Mouse (Mus musculus) hindbrain, embryonic 13.5 days (tissue): ENCODE measurements around the gene Prkca. TPM values are rescaled to one million over a fixed set of nuclear protein-coding genes. Genes with fewer than 3 reads are reported as not detected.

ENCODE experiments used
- ATAC-seq: fragments of 200-750 bp; cut with Nextera tagmentation; 2 replicates; pipeline ENCODE4 v1.8.0; 2017; ENCODE audit warnings: moderate TSS enrichment; ENCODE audit not compliant: low FRiP score
- H3K27ac ChIP-seq: fragments of 300-500 bp; sonication (generic); 2 replicates; pipeline ENCODE4 v1.5.1; 2015; ENCODE audit warnings: inconsistent platforms, mild to moderate bottlenecking, moderate library complexity
- H3K27me3 ChIP-seq: fragments of 300-500 bp; sonication (generic); 2 replicates; pipeline ENCODE4 v1.6.1; 2015; ENCODE audit warnings: mild to moderate bottlenecking, inconsistent platforms
- H3K36me3 ChIP-seq: fragments of 300-500 bp; sonication (generic); 2 replicates; pipeline ENCODE4 v1.6.1; 2015; ENCODE audit warnings: mild to moderate bottlenecking, inconsistent platforms
- H3K4me1 ChIP-seq: fragments of 300-500 bp; sonication (generic); replicated peaks from 2 replicates; pipeline ENCODE4 v1.6.1; 2015; ENCODE audit warnings: inconsistent platforms
- H3K4me2 ChIP-seq: fragments of 300-500 bp; sonication (generic); 2 replicates; pipeline ENCODE4 v1.6.1; 2015; ENCODE audit warnings: inconsistent platforms, mild to moderate bottlenecking, moderate library complexity
- H3K4me3 ChIP-seq: fragments of 300-500 bp; sonication (generic); 2 replicates; pipeline ENCODE4 v1.5.1; 2015; ENCODE audit warnings: mild to moderate bottlenecking, inconsistent platforms
- H3K9ac ChIP-seq: fragments of 300-500 bp; sonication (generic); 2 replicates; pipeline ENCODE4 v1.6.1; 2015; ENCODE audit warnings: mild to moderate bottlenecking, inconsistent platforms
- H3K9me3 ChIP-seq: fragments of 300-500 bp; sonication (generic); 2 replicates; pipeline ENCODE4 v1.6.1; 2016; ENCODE audit warnings: inconsistent platforms
- WGBS: fragments of 180-500 bp; shearing (Covaris S2); methylation state at CpG from one replicate; pipeline ENCODE4 v1.1.7; 2015; 5-methylcytosine and 5-hydroxymethylcytosine counted together
- polyA plus RNA-seq: library from polyadenylated mRNA; unstranded; fragments of >200 nt; fragmentation: Nextera tagmentation; extraction: Ambion mirVana; gene quantifications from 2 replicates; pipeline ENCODE4 v1.2.1, GENCODE M21; 2015

Gene Prkca
- polyA plus RNA-seq, 1 experiment from 2014 or later = 7.7 TPM

- H3K27me3 ChIP-seq = no peaks in the 10 kb centered on the region
- no peaks in the 10 kb centered on the region for H3K36me3 ChIP-seq
- H3K27ac ChIP-seq = no peak overlapping the region
- no peak overlapping the region for H3K4me2 ChIP-seq
- H3K9me3 ChIP-seq = no peaks in the 10 kb centered on the region
- no peak overlapping the region for H3K4me3 ChIP-seq
- no peak for ATAC-seq
- peaks cover 7% of the 10 kb centered on the region for H3K4me1 ChIP-seq
- no peak overlapping the region for H3K9ac ChIP-seq
- WGBS = 37% methylated on average over 4 of the region's 4 CpGs
Observed at GRCm38 (mm10) chr11:108135407-108136159, 208.1 kb downstream of the Prkca start.

GRCm38 (mm10) chr11:108128593-108128992, 215.1 kb downstream of the Prkca start:
- Histone ChIP-seq H3K36me3 (no peaks in the 10 kb centered on the region), H3K9ac (no peak overlapping the region), H3K4me2 (no peak overlapping the region), H3K27ac (no peak overlapping the region), H3K9me3 (no peaks in the 10 kb centered on the region), H3K4me3 (no peak overlapping the region), H3K4me1 (peaks cover 6% of the 10 kb centered on the region), H3K27me3 (no peaks in the 10 kb centered on the region)
- ATAC-seq = no peak
- 37% methylated on average over 5 of the region's 5 CpGs for WGBS

- no peak for ATAC-seq
Observed at GRCm38 (mm10) chr11:108127908-108128307, 215.8 kb downstream of the Prkca start.

GRCm38 (mm10) chr11:108122486-108122885, 221.2 kb downstream of the Prkca start:
- no peak overlapping the region for H3K9ac ChIP-seq
- WGBS = 94% methylated on average over 7 of the region's 7 CpGs
- no peak overlapping the region for H3K27ac ChIP-seq
- H3K9me3 ChIP-seq = no peaks in the 10 kb centered on the region
- H3K4me3 ChIP-seq = no peak overlapping the region
- H3K4me2 ChIP-seq = no peak overlapping the region
- H3K36me3 ChIP-seq = no peaks in the 10 kb centered on the region
- no peak for ATAC-seq
- peaks cover 9% of the 10 kb centered on the region for H3K4me1 ChIP-seq
- no peaks in the 10 kb centered on the region for H3K27me3 ChIP-seq

More at GRCm38 (mm10) chr11:108127908-108128307, 215.8 kb downstream of the Prkca start:
- H3K9ac ChIP-seq = no peak overlapping the region
- H3K4me1 ChIP-seq = peaks cover 9% of the 10 kb centered on the region
- no peak overlapping the region for H3K27ac ChIP-seq
- 88% methylated on average over 5 of the region's 5 CpGs for WGBS
- H3K4me3 ChIP-seq = no peak overlapping the region
- H3K36me3 ChIP-seq = no peaks in the 10 kb centered on the region
- no peak overlapping the region for H3K4me2 ChIP-seq
- H3K27me3 ChIP-seq = no peaks in the 10 kb centered on the region
- no peaks in the 10 kb centered on the region for H3K9me3 ChIP-seq

- Histone ChIP-seq H3K36me3 (no peaks in the 10 kb centered on the region), H3K27ac (no peak overlapping the region), H3K4me3 (no peak overlapping the region), H3K9me3 (no peaks in the 10 kb centered on the region), H3K9ac (no peak overlapping the region), H3K4me2 (no peak overlapping the region), H3K4me1 (peaks cover 7% of the 10 kb centered on the region), H3K27me3 (no peaks in the 10 kb centered on the region)
- 80% methylated on average over 5 of the region's 5 CpGs for WGBS
- no peak for ATAC-seq
Observed at GRCm38 (mm10) chr11:108120708-108121107, 223.0 kb downstream of the Prkca start.

- Histone ChIP-seq H3K4me2 (no peak overlapping the region), H3K27ac (no peak overlapping the region), H3K4me3 (no peak overlapping the region), H3K4me1 (0 out of 2 replicates have a peak, but pooled peaks cover 4% of the 10 kb centered on the region), H3K9ac (no peak overlapping the region), H3K27me3 (no peaks in the 10 kb centered on the region), H3K36me3 (no peaks in the 10 kb centered on the region), H3K9me3 (no peaks in the 10 kb centered on the region)
- no peak for ATAC-seq
- WGBS = 80% methylated on average over 3 of the region's 3 CpGs
Observed at GRCm38 (mm10) chr11:108119785-108120184, 223.9 kb downstream of the Prkca start.

GRCm38 (mm10) chr11:108118814-108119213, 224.9 kb downstream of the Prkca start:
- 88% methylated on average over 2 of the region's 2 CpGs for WGBS
- no peaks in the 10 kb centered on the region for H3K27me3 ChIP-seq
- H3K27ac ChIP-seq = no peak overlapping the region
- H3K4me3 ChIP-seq = no peak overlapping the region
- no peak for ATAC-seq
- H3K9ac ChIP-seq = no peak overlapping the region
- no peaks in the 10 kb centered on the region for H3K9me3 ChIP-seq
- no peak overlapping the region for H3K4me2 ChIP-seq
- 0 out of 2 replicates have a peak, but pooled peaks cover 4% of the 10 kb centered on the region for H3K4me1 ChIP-seq
- no peaks in the 10 kb centered on the region for H3K36me3 ChIP-seq

GRCm38 (mm10) chr11:108118221-108118620, 225.5 kb downstream of the Prkca start:
- no peak for ATAC-seq
- H3K4me1 ChIP-seq = no peaks in the 10 kb centered on the region
- no peak overlapping the region for H3K4me3 ChIP-seq
- no peaks in the 10 kb centered on the region for H3K27me3 ChIP-seq
- no peak overlapping the region for H3K4me2 ChIP-seq
- H3K27ac ChIP-seq = no peak overlapping the region
- no peaks in the 10 kb centered on the region for H3K36me3 ChIP-seq
- no peaks in the 10 kb centered on the region for H3K9me3 ChIP-seq
- 90% methylated on average over 5 of the region's 5 CpGs for WGBS
- H3K9ac ChIP-seq = no peak overlapping the region

GRCm38 (mm10) chr11:108117360-108118050, 226.2 kb downstream of the Prkca start:
- 87% methylated on average over 10 of the region's 10 CpGs for WGBS
- Histone ChIP-seq H3K9me3 (no peaks in the 10 kb centered on the region), H3K27ac (no peak overlapping the region), H3K4me2 (no peak overlapping the region), H3K36me3 (no peaks in the 10 kb centered on the region), H3K9ac (no peak overlapping the region), H3K27me3 (no peaks in the 10 kb centered on the region), H3K4me1 (no peaks in the 10 kb centered on the region), H3K4me3 (no peak overlapping the region)
- no peak for ATAC-seq

- Histone ChIP-seq H3K9me3 (no peaks in the 10 kb centered on the region), H3K4me1 (no peaks in the 10 kb centered on the region), H3K4me2 (no peak overlapping the region), H3K27ac (no peak overlapping the region), H3K36me3 (no peaks in the 10 kb centered on the region), H3K27me3 (no peaks in the 10 kb centered on the region), H3K4me3 (no peak overlapping the region), H3K9ac (no peak overlapping the region)
- ATAC-seq = no peak
- WGBS = 90% methylated on average over 3 of the region's 3 CpGs
Observed at GRCm38 (mm10) chr11:108114091-108114490, 229.6 kb downstream of the Prkca start.

GRCm38 (mm10) chr11:108112437-108112836, 231.3 kb downstream of the Prkca start:
- no peaks in the 10 kb centered on the region for H3K9me3 ChIP-seq
- no peaks in the 10 kb centered on the region for H3K4me1 ChIP-seq
- ATAC-seq = no peak
- H3K36me3 ChIP-seq = no peaks in the 10 kb centered on the region
- WGBS = 71% methylated on average over 3 of the region's 3 CpGs
- no peak overlapping the region for H3K9ac ChIP-seq
- no peak overlapping the region for H3K4me2 ChIP-seq
- no peak overlapping the region for H3K27ac ChIP-seq
- H3K27me3 ChIP-seq = no peaks in the 10 kb centered on the region
- H3K4me3 ChIP-seq = no peak overlapping the region

- ATAC-seq = no peak
- H3K36me3 ChIP-seq = no peaks in the 10 kb centered on the region
- H3K4me1 ChIP-seq = no peaks in the 10 kb centered on the region
- H3K27ac ChIP-seq = no peak overlapping the region; the same call in 1 of the 2 replicates
- H3K9me3 ChIP-seq = no peaks in the 10 kb centered on the region
- H3K4me2 ChIP-seq = no peak overlapping the region
- H3K9ac ChIP-seq = no peak overlapping the region
- 93% methylated on average over 6 of the region's 6 CpGs for WGBS
- H3K27me3 ChIP-seq = no peaks in the 10 kb centered on the region
- no peak overlapping the region for H3K4me3 ChIP-seq
Observed at GRCm38 (mm10) chr11:108104085-108104484, 239.6 kb downstream of the Prkca start.
